Mouse (Mus musculus) liver, adult 2 months (tissue): ENCODE data around the gene Prune1.

Source experiments
- CTCF ChIP-seq: fragments of 200-500 bp; IDR thresholded peaks from 2 replicates; pipeline ENCODE4 v1.5.1; 2011; ENCODE audit warnings: low read depth, low read length, control low read depth
- POLR2A ChIP-seq: fragments of 200-500 bp; IDR thresholded peaks from 2 replicates; pipeline ENCODE4 v1.6.1; 2011; ENCODE audit warnings: low read length, control low read depth; ENCODE audit not compliant: insufficient read depth; ENCODE audit errors: extremely low read depth

DNA sequence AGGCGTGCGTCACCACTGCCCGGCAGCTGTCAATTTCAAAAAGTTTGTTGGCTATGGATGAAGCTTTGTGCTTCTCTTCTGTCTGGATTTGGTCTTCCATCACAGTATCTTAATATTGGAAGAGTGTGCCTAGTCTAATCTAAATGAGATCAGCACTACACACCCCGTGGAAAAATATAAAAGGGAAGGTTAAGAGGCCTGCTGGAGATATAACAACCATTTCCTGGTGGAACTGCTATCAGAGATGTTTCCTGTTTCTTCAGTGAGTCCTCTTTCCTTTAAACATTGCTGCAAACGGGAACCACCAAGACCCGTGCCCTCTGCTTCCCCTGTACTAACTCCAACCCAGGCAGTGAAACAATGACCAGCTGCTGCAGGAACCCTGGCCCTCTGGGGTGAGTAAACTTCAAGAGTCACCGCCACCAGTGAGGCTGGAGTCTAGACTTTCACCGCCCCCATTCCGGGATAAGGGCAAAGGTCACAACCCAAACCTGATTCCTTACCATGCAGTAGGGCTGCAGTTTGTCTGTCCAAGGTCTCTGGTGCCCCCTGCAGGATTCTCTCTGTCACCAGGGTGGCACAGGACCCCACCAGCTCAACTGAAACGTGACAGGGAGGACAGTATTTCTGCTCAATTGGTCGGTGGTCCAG, 18.7 kb downstream of the Prune1 start:
- TF ChIP-seq CTCF (peak; percentile 87), POLR2A (no peak)
